Mouse (Mus musculus) limb, embryonic 14.5 days (tissue): ENCODE measurements around the gene Bmpr1a. TPM values are rescaled to one million over a fixed set of nuclear protein-coding genes. Genes with fewer than 3 reads are reported as not detected.
A peak's percentile ranks its signal among the peaks of the same experiment; 100 is the strongest.

Experiments used
- ATAC-seq: fragments of 200-750 bp; cut with Nextera tagmentation; 2 replicates; pipeline ENCODE4 v1.8.0; 2017; ENCODE audit warnings: low read depth, moderate number of reproducible peaks, moderate TSS enrichment; ENCODE audit not compliant: low FRiP score
- DNase-seq: peaks from one replicate; pipeline ENCODE4 v3.0.0-alpha.2; 2015; ENCODE audit warnings: low spot score
- H3K27ac ChIP-seq: fragments of 300-500 bp; sonication (generic); replicated peaks from 2 replicates; pipeline ENCODE4 v1.5.1; 2014; ENCODE audit warnings: low read depth, mild to moderate bottlenecking, low read length, moderate library complexity, mixed read lengths
- H3K27me3 ChIP-seq: fragments of 300-500 bp; sonication (generic); 2 replicates; pipeline ENCODE4 v1.6.1; 2014; ENCODE audit warnings: low read length, mixed read lengths; ENCODE audit not compliant: control insufficient read depth, insufficient read depth
- H3K36me3 ChIP-seq: fragments of 300-500 bp; sonication (generic); 2 replicates; pipeline ENCODE4 v1.6.1; 2014; ENCODE audit warnings: mild to moderate bottlenecking, low read length, moderate library complexity, mixed read lengths; ENCODE audit not compliant: control insufficient read depth, insufficient read depth
- H3K4me1 ChIP-seq: fragments of 300-500 bp; sonication (generic); 2 replicates; pipeline ENCODE4 v1.6.1; 2014; ENCODE audit warnings: antibody characterized with exemption, low read length, mixed read lengths; ENCODE audit not compliant: control insufficient read depth, insufficient read depth
- H3K4me2 ChIP-seq: fragments of 300-500 bp; sonication (generic); replicated peaks from 2 replicates; pipeline ENCODE4 v1.6.1; 2014; ENCODE audit warnings: low read depth, mild to moderate bottlenecking, low read length, moderate library complexity; ENCODE audit not compliant: severe bottlenecking
- H3K4me3 ChIP-seq: fragments of 300-500 bp; sonication (generic); replicated peaks from 2 replicates; pipeline ENCODE4 v1.5.1; 2014; ENCODE audit warnings: low read length
- H3K9ac ChIP-seq: fragments of 300-500 bp; sonication (generic); 2 replicates; pipeline ENCODE4 v1.6.1; 2014; ENCODE audit warnings: mild to moderate bottlenecking, low read depth, low read length, moderate library complexity; ENCODE audit not compliant: severe bottlenecking
- H3K9me3 ChIP-seq: fragments of 300-500 bp; sonication (generic); 2 replicates; pipeline ENCODE4 v1.6.1; 2016; ENCODE audit warnings: low read length; ENCODE audit not compliant: control insufficient read depth
- POLR2A ChIP-seq: fragments of 200-500 bp; IDR thresholded peaks from 2 replicates; pipeline ENCODE4 v1.8.0; 2012; ENCODE audit warnings: inconsistent platforms, mild to moderate bottlenecking, moderate library complexity, borderline replicate concordance; ENCODE audit not compliant: insufficient read depth, insufficient read length; ENCODE audit errors: extremely low read depth
- WGBS: fragments of 180-500 bp; shearing (Covaris S2); extraction: QIAGEN DNeasy Blood & Tissue Kit; methylation state at CpG from one replicate; pipeline ENCODE4 v1.1.7; 2014; 5-methylcytosine and 5-hydroxymethylcytosine counted together
- polyA plus RNA-seq, 2 experiments: library from polyadenylated mRNA; depleted of rRNA in 1 of 2; stranded (reverse) in 1 of 2; unstranded in 1 of 2; fragments of >200 nt; fragmentation: Nextera tagmentation in 1 of 2; extraction: Ambion mirVana in 1 of 2; gene quantifications; 2 replicates each; pipeline versions ENCODE4 v1.2.1 to v1.2.3; 2012 to 2014

Bmpr1a gene
- polyA plus RNA-seq, 2 experiments: 44.3 to 72.1 TPM

DNA sequence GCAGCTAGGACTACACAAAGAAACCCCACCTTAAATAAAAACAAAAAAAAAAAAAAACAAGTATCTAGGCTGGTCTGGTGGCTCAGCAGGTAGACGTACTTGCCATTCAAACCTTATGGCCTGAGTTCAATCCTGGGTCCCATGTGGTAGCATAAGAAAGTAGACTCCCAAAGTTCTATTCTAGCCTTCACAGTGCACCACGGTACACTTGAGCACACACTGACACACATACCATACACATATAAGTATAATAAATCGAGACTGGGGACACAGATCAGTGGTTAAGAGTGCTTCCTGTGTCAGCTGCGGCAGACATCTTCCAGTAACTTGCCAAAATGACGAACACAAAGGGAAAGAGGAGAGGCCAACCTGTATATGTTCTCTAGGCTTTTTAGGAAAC, 12.7 kb upstream of the Bmpr1a start:
- ATAC-seq: no peak
- Histone ChIP-seq H3K4me1 (peaks cover 7% of the 10 kb centered on the region; the same call in 1 of the 2 replicates), H3K36me3 (no peaks in the 10 kb centered on the region), H3K4me3 (no peak overlapping the region), H3K4me2 (no peak overlapping the region), H3K27me3 (no peaks in the 10 kb centered on the region), H3K9me3 (no peaks in the 10 kb centered on the region), H3K9ac (no peak overlapping the region), H3K27ac (no peak overlapping the region)
- DNase-seq: no peak
- TF ChIP-seq POLR2A: no peak
- WGBS: 87% methylated on average over 5 of the region's 5 CpGs

DNA sequence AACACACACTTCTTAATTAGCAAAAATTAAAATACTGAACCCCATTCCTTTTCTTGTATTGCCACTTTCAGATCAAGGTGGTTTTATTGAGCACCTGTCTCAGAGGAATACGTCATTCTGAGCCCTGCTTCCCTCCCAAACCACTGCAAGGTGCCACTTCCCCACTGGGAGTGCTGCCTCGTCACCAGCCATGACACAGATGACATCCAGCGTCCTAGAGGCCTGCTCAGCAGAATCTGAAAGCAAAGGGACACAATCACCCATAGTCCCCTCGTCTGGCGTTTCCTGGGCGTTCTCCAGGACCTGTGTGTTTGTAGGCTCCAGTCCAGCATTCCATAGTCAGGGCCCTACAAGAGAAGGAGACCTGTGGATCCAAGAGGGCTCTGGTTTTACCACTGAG, 11.0 kb upstream of the Bmpr1a start:
- H3K27ac ChIP-seq: no peak overlapping the region
- no peak overlapping the region for H3K9ac ChIP-seq
- TF ChIP-seq POLR2A: no peak
- H3K36me3 ChIP-seq: no peaks in the 10 kb centered on the region
- H3K9me3 ChIP-seq: no peaks in the 10 kb centered on the region
- no peak overlapping the region for H3K4me2 ChIP-seq
- no peak for ATAC-seq
- peaks cover 7% of the 10 kb centered on the region; the same call in 1 of the 2 replicates for H3K4me1 ChIP-seq
- 28% methylated on average over 6 of the region's 6 CpGs for WGBS
- H3K27me3 ChIP-seq: no peaks in the 10 kb centered on the region
- no peak for DNase-seq
- no peak overlapping the region for H3K4me3 ChIP-seq

DNA sequence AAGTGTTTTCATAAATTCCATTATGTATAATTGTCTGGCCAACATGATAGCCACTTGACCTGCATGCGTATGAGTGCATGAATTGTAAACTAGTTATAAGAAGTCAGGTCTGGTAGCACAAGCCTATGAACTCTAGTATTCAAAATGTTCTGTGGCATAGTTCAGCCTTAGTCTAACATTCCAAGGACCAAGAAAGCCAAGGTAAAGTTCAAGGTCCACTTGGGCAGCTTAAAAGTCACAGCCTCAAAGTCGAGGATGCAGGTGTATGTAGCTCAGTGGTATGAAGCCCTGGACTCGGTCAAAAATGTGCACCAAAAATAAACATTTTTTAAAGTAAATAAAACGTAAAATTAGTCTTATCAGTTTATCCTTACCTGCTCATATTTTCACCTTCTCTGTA, 9.5 kb upstream of the Bmpr1a start:
- DNase-seq: no peak
- Histone ChIP-seq H3K9ac (no peak overlapping the region), H3K4me3 (no peak overlapping the region), H3K36me3 (no peaks in the 10 kb centered on the region), H3K4me1 (peaks cover 19% of the 10 kb centered on the region; the same call in 1 of the 2 replicates), H3K27me3 (no peaks in the 10 kb centered on the region), H3K4me2 (no peak overlapping the region), H3K27ac (no peak overlapping the region), H3K9me3 (no peaks in the 10 kb centered on the region)
- no peak for ATAC-seq
- WGBS: 80% methylated on average over 4 of the region's 4 CpGs
- TF ChIP-seq POLR2A: no peak

DNA sequence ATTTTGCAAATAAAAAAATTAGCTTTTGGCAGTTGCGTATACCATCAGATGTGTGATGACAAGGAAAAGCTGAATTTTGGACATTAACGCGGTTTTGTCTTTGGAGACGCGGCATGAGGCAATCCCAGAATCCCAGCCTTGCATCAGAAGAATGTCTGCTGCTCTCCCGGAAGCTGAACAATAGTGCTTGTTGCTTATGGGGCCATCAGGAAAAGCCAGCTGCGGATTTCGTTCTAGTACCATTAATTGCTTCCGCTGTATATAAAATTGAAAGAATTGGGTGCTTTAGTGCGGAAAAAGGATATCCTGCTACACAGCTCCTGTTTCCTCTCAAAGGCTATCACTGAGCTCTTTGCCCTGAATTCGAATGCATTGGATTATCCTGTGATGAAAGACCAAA, 8.8 kb upstream of the Bmpr1a start:
- DNase-seq: peak; percentile 15
- WGBS: 66% methylated on average over 11 of the region's 11 CpGs
- Histone ChIP-seq H3K9me3 (no peaks in the 10 kb centered on the region), H3K4me2 (no peak overlapping the region), H3K4me3 (no peak overlapping the region), H3K4me1 (peaks cover 19% of the 10 kb centered on the region; the same call in 1 of the 2 replicates), H3K27ac (no peak overlapping the region), H3K9ac (no peak overlapping the region), H3K27me3 (no peaks in the 10 kb centered on the region), H3K36me3 (no peaks in the 10 kb centered on the region)
- no peak for TF ChIP-seq POLR2A
- no peak for ATAC-seq

DNA sequence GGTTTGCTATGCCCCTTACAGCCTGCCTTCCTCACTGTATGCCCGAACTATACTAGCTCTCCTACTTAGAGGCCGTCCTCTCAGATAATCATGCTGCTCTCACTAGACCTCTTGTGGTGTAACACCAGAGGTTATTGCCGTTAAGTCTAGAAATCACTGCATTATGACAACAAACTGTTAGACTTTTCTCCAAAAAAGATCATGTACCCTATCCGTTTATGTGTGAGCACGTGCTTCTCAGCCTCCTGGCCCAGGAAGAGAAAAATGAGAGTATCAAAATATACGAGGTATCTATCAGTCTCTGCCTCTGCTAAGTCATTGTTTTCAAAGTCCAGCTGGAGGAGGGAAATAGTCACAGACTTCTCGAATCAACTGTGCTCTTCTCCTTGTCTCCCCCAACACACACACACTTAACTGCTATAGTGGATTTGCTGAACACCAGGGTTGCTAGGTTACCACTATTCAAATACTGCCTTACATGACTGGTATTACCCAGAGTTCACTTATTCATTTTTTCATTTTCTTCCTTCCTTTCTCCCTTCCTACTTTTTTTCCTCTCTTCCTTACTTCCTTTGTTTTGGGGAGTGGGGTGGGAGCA, 5.8 kb upstream of the Bmpr1a start:
- 0 out of 2 replicates have a peak, but pooled peaks have one; percentile 17 for ATAC-seq
- H3K9me3 ChIP-seq: no peaks in the 10 kb centered on the region
- no peak overlapping the region for H3K27ac ChIP-seq
- no peak overlapping the region for H3K9ac ChIP-seq
- no peak overlapping the region for H3K4me3 ChIP-seq
- H3K27me3 ChIP-seq: no peaks in the 10 kb centered on the region
- H3K4me1 ChIP-seq: peaks cover 16% of the 10 kb centered on the region
- no peaks in the 10 kb centered on the region for H3K36me3 ChIP-seq
- TF ChIP-seq POLR2A: no peak
- H3K4me2 ChIP-seq: no peak overlapping the region
- 35% methylated on average over 7 of the region's 7 CpGs for WGBS
- no peak for DNase-seq

DNA sequence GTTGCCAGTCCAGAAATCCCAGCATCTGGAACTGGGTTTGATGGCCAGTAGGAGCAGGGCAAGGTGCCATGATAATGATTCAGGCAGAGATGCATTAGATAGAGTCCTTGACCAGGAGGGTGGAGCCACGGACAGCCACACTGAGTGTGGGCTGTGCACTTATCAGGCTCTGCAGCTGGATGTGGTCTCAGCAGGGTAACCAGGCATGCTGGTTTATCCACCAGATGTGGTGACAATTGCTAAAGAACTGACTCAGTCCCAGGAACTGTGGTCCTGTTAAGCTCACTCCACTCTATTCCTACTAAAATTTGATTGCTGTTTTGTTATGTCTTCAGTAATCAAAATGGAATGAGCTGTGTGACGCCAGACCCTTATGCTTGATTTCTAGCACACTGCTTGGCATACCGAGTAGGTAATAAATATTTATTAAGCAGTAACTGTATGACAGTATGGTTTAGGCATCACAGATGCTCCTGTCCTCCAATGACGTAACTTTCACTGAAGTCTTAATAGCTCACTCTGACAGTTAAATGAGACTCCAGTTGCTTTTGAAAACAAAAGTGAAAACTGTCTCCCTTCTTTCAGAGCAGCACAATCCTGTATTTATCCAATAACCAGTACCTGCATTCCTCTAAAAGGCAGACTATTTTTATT, 5.2 kb upstream of the Bmpr1a start:
- Histone ChIP-seq H3K9me3 (no peaks in the 10 kb centered on the region), H3K4me3 (no peak overlapping the region), H3K27ac (no peak overlapping the region), H3K9ac (no peak overlapping the region), H3K4me2 (no peak overlapping the region), H3K27me3 (no peaks in the 10 kb centered on the region), H3K4me1 (peaks cover 20% of the 10 kb centered on the region), H3K36me3 (no peaks in the 10 kb centered on the region)
- ATAC-seq: peak; percentile 51
- TF ChIP-seq POLR2A: no peak
- 13% methylated on average over 4 of the region's 4 CpGs for WGBS
- peak; percentile 30 for DNase-seq
